Mouse (Mus musculus): ENCODE results near the gene Mymx. TPM values are rescaled to one million over a fixed set of nuclear protein-coding genes. Genes with fewer than 3 reads are reported as not detected.

Mymx gene
- polyA plus RNA-seq, 1 experiment from 2014 or later: 5.6 TPM

- no peaks in the 10 kb centered on the region for H3K36me3 ChIP-seq (replicated peaks; ENCODE audit: control insufficient read depth, insufficient read depth, low read depth, low read length)
- ATAC-seq (replicated peaks; ENCODE audit: insufficient number of reproducible peaks, low FRiP score, low TSS enrichment, low read depth) (peak; percentile 79), DNase-seq (ENCODE audit: low spot score) (peak; percentile 88)
- H3K9me3 ChIP-seq (replicated peaks; ENCODE audit: control insufficient read depth, low read length): no peaks in the 10 kb centered on the region
- 11% methylated on average over 14 of the region's 14 CpGs for WGBS
- H3K4me2 ChIP-seq (ENCODE audit: low read depth, low read length): no peak overlapping the region
- H3K27me3 ChIP-seq (ENCODE audit: control insufficient read depth, insufficient read depth, low read length): no peaks in the 10 kb centered on the region
- no peaks in the 10 kb centered on the region for H3K4me1 ChIP-seq (ENCODE audit: control insufficient read depth, insufficient read depth, low read length)
- peak overlapping the region; percentile 62 for H3K27ac ChIP-seq (replicated peaks; ENCODE audit: low read depth, low read length)
- peak overlapping the region; percentile 39 for H3K9ac ChIP-seq (replicated peaks; ENCODE audit: low read length)
- H3K4me3 ChIP-seq (ENCODE audit: low read depth, low read length): no peak overlapping the region
Measured at GRCm38 (mm10) chr17:45584939-45585678, 16.8 kb downstream of the Mymx start.

- Histone ChIP-seq H3K4me2 (ENCODE audit: low read depth, low read length) (no peak overlapping the region), H3K9me3 (replicated peaks; ENCODE audit: control insufficient read depth, low read length) (no peaks in the 10 kb centered on the region), H3K36me3 (replicated peaks; ENCODE audit: control insufficient read depth, insufficient read depth, low read depth, low read length) (no peaks in the 10 kb centered on the region), H3K4me3 (ENCODE audit: low read depth, low read length) (no peak overlapping the region), H3K4me1 (ENCODE audit: control insufficient read depth, insufficient read depth, low read length) (no peaks in the 10 kb centered on the region), H3K27me3 (ENCODE audit: control insufficient read depth, insufficient read depth, low read length) (no peaks in the 10 kb centered on the region), H3K9ac (replicated peaks; ENCODE audit: low read length) (peak overlapping the region; percentile 39), H3K27ac (replicated peaks; ENCODE audit: low read depth, low read length) (peak overlapping the region; percentile 62)
- DNase-seq (ENCODE audit: low spot score): no peak
- 0 out of 2 replicates have a peak, but pooled peaks have one; percentile 13 for ATAC-seq (replicated peaks; ENCODE audit: insufficient number of reproducible peaks, low FRiP score, low TSS enrichment, low read depth)
- 28% methylated on average over 12 of the region's 12 CpGs for WGBS
Measured at GRCm38 (mm10) chr17:45584096-45584896, 17.6 kb downstream of the Mymx start.

GRCm38 (mm10) chr17:45582715-45583355 lies 19.1 kb downstream of the Mymx start:
- no peaks in the 10 kb centered on the region for H3K27me3 ChIP-seq (ENCODE audit: control insufficient read depth, insufficient read depth, low read length)

GRCm38 (mm10) chr17:45582188-45582587 lies 19.7 kb downstream of the Mymx start:
- DNase-seq (ENCODE audit: low spot score) (no peak), ATAC-seq (replicated peaks; ENCODE audit: insufficient number of reproducible peaks, low FRiP score, low TSS enrichment, low read depth) (no peak)
- Histone ChIP-seq H3K27ac (replicated peaks; ENCODE audit: low read depth, low read length) (no peak overlapping the region), H3K4me1 (ENCODE audit: control insufficient read depth, insufficient read depth, low read length) (no peaks in the 10 kb centered on the region), H3K27me3 (ENCODE audit: control insufficient read depth, insufficient read depth, low read length) (no peaks in the 10 kb centered on the region), H3K9ac (replicated peaks; ENCODE audit: low read length) (no peak overlapping the region), H3K4me3 (ENCODE audit: low read depth, low read length) (no peak overlapping the region), H3K9me3 (replicated peaks; ENCODE audit: control insufficient read depth, low read length) (no peaks in the 10 kb centered on the region), H3K4me2 (ENCODE audit: low read depth, low read length) (no peak overlapping the region), H3K36me3 (replicated peaks; ENCODE audit: control insufficient read depth, insufficient read depth, low read depth, low read length) (no peaks in the 10 kb centered on the region)
- WGBS: 89% methylated on average over 6 of the region's 6 CpGs

More at GRCm38 (mm10) chr17:45582715-45583355, 19.1 kb downstream of the Mymx start:
- no peak overlapping the region for H3K9ac ChIP-seq (replicated peaks; ENCODE audit: low read length)
- no peak for DNase-seq (ENCODE audit: low spot score)
- H3K36me3 ChIP-seq (replicated peaks; ENCODE audit: control insufficient read depth, insufficient read depth, low read depth, low read length): no peaks in the 10 kb centered on the region
- no peaks in the 10 kb centered on the region for H3K4me1 ChIP-seq (ENCODE audit: control insufficient read depth, insufficient read depth, low read length)
- no peak overlapping the region for H3K4me2 ChIP-seq (ENCODE audit: low read depth, low read length)
- no peak overlapping the region for H3K4me3 ChIP-seq (ENCODE audit: low read depth, low read length)
- H3K27ac ChIP-seq (replicated peaks; ENCODE audit: low read depth, low read length): no peak overlapping the region
- ATAC-seq (replicated peaks; ENCODE audit: insufficient number of reproducible peaks, low FRiP score, low TSS enrichment, low read depth): no peak
- 72% methylated on average over 6 of the region's 6 CpGs for WGBS
- no peaks in the 10 kb centered on the region for H3K9me3 ChIP-seq (replicated peaks; ENCODE audit: control insufficient read depth, low read length)

GRCm38 (mm10) chr17:45581567-45581983 lies 20.3 kb downstream of the Mymx start:
- no peak overlapping the region for H3K4me3 ChIP-seq (ENCODE audit: low read depth, low read length)
- WGBS: 9% methylated on average over 2 of the region's 2 CpGs
- no peaks in the 10 kb centered on the region for H3K27me3 ChIP-seq (ENCODE audit: control insufficient read depth, insufficient read depth, low read length)
- no peaks in the 10 kb centered on the region for H3K36me3 ChIP-seq (replicated peaks; ENCODE audit: control insufficient read depth, insufficient read depth, low read depth, low read length)
- ATAC-seq (replicated peaks; ENCODE audit: insufficient number of reproducible peaks, low FRiP score, low TSS enrichment, low read depth) (no peak), DNase-seq (ENCODE audit: low spot score) (peak; percentile 83)
- no peaks in the 10 kb centered on the region for H3K9me3 ChIP-seq (replicated peaks; ENCODE audit: control insufficient read depth, low read length)
- H3K9ac ChIP-seq (replicated peaks; ENCODE audit: low read length): no peak overlapping the region
- H3K4me1 ChIP-seq (ENCODE audit: control insufficient read depth, insufficient read depth, low read length): no peaks in the 10 kb centered on the region
- no peak overlapping the region for H3K4me2 ChIP-seq (ENCODE audit: low read depth, low read length)
- no peak overlapping the region for H3K27ac ChIP-seq (replicated peaks; ENCODE audit: low read depth, low read length)

GRCm38 (mm10) chr17:45580958-45581477 lies 20.9 kb downstream of the Mymx start:
- Histone ChIP-seq H3K4me1 (ENCODE audit: control insufficient read depth, insufficient read depth, low read length) (no peaks in the 10 kb centered on the region), H3K4me2 (ENCODE audit: low read depth, low read length) (no peak overlapping the region), H3K9ac (replicated peaks; ENCODE audit: low read length) (peak overlapping the region; percentile 32), H3K4me3 (ENCODE audit: low read depth, low read length) (no peak overlapping the region), H3K27ac (replicated peaks; ENCODE audit: low read depth, low read length) (no peak overlapping the region; the same call in 1 of the 2 replicates), H3K27me3 (ENCODE audit: control insufficient read depth, insufficient read depth, low read length) (no peaks in the 10 kb centered on the region), H3K9me3 (replicated peaks; ENCODE audit: control insufficient read depth, low read length) (no peaks in the 10 kb centered on the region), H3K36me3 (replicated peaks; ENCODE audit: control insufficient read depth, insufficient read depth, low read depth, low read length) (no peaks in the 10 kb centered on the region)
- ATAC-seq (replicated peaks; ENCODE audit: insufficient number of reproducible peaks, low FRiP score, low TSS enrichment, low read depth): no peak
- no peak for DNase-seq (ENCODE audit: low spot score)
- WGBS: 37% methylated on average over 12 of the region's 12 CpGs

GRCm38 (mm10) chr17:45579554-45579953 lies 22.3 kb downstream of the Mymx start:
- Histone ChIP-seq H3K4me2 (ENCODE audit: low read depth, low read length) (no peak overlapping the region), H3K27me3 (ENCODE audit: control insufficient read depth, insufficient read depth, low read length) (no peaks in the 10 kb centered on the region)

More at GRCm38 (mm10) chr17:45579554-45579953, 22.3 kb downstream of the Mymx start:
- no peaks in the 10 kb centered on the region; the same call in 1 of the 2 replicates for H3K4me1 ChIP-seq (ENCODE audit: control insufficient read depth, insufficient read depth, low read length)
- no peak for DNase-seq (ENCODE audit: low spot score)
- no peak overlapping the region for H3K9ac ChIP-seq (replicated peaks; ENCODE audit: low read length)
- H3K27ac ChIP-seq (replicated peaks; ENCODE audit: low read depth, low read length): no peak overlapping the region
- 82% methylated on average over 4 of the region's 4 CpGs for WGBS
- no peaks in the 10 kb centered on the region for H3K36me3 ChIP-seq (replicated peaks; ENCODE audit: control insufficient read depth, insufficient read depth, low read depth, low read length)
- H3K9me3 ChIP-seq (replicated peaks; ENCODE audit: control insufficient read depth, low read length): no peaks in the 10 kb centered on the region
- no peak for ATAC-seq (replicated peaks; ENCODE audit: insufficient number of reproducible peaks, low FRiP score, low TSS enrichment, low read depth)
- no peak overlapping the region for H3K4me3 ChIP-seq (ENCODE audit: low read depth, low read length)
